Mouse (Mus musculus): ENCODE results near the gene Pkd1. TPM values are rescaled to one million over a fixed set of nuclear protein-coding genes. Genes with fewer than 3 reads are reported as not detected.

Gene Pkd1
- polyA plus RNA-seq, 1 experiment from 2014 or later = 20.6 TPM

DNA sequence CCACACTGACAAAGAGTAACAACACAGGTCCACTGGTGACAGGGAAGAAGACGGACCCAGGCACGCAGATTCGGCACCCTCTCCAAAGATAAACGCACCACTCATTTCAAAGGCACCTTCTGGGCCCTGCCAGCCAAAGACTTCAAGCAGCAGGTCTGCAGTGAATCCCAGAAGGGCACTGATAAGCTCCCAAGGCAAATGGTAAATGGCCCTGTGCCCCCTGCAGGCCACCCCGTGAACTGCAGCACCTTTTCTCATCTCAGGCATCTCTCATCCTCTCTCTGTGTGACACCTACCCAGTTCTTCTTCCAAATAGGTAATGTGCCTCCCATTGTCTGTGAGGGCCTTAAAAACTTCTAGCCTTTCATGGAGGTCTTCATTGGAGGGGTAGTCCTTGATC is 79.0 kb downstream of the Pkd1 start:
- H3K27ac ChIP-seq (ENCODE audit: low read depth, low read length) = no peak overlapping the region
- H3K9me3 ChIP-seq (ENCODE audit: control insufficient read depth, low read length) = no peaks in the 10 kb centered on the region
- no peak overlapping the region for H3K9ac ChIP-seq (ENCODE audit: low read length)
- peaks cover 3% of the 10 kb centered on the region; the same call in 1 of the 2 replicates for H3K4me1 ChIP-seq (ENCODE audit: control insufficient read depth, insufficient read depth, low read length)
- WGBS = 48% methylated on average over 5 of the region's 5 CpGs
- ATAC-seq (ENCODE audit: insufficient read depth, low FRiP score, low TSS enrichment) = no peak
- no peaks in the 10 kb centered on the region for H3K27me3 ChIP-seq (ENCODE audit: control insufficient read depth, insufficient read depth, low read length)
- peaks cover 13% of the 10 kb centered on the region for H3K36me3 ChIP-seq (ENCODE audit: control insufficient read depth, insufficient read depth, low read length)
- H3K4me3 ChIP-seq (ENCODE audit: low read depth, low read length) = no peak overlapping the region
- peak; percentile 74 for DNase-seq (ENCODE audit: low spot score)
- H3K4me2 ChIP-seq (ENCODE audit: low read depth) = no peak overlapping the region

DNA sequence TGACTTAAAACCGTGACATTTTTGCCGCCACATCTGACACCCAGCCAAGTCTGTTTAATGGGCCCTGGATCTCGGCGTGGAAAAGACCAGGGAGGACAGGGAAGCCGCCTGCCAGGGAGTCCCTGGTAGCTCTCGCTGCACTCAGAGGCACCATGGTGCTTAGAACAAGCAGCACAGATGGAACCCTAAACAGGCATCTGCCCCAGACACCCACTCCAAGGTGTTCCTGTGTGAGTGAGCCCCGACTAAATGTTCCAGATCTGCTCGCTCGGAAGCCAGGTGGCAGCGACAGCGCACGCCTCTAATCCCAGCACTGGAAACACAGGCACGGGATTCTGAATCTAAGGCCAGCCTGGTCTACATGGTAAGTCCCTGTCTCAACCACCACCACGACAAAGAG is 80.4 kb downstream of the Pkd1 start:
- DNase-seq (ENCODE audit: low spot score) (no peak), ATAC-seq (ENCODE audit: insufficient read depth, low FRiP score, low TSS enrichment) (no peak)
- H3K9ac ChIP-seq (ENCODE audit: low read length) = no peak overlapping the region
- no peaks in the 10 kb centered on the region for H3K27me3 ChIP-seq (ENCODE audit: control insufficient read depth, insufficient read depth, low read length)
- peaks cover 3% of the 10 kb centered on the region; the same call in 1 of the 2 replicates for H3K4me1 ChIP-seq (ENCODE audit: control insufficient read depth, insufficient read depth, low read length)
- H3K9me3 ChIP-seq (ENCODE audit: control insufficient read depth, low read length) = no peaks in the 10 kb centered on the region
- H3K36me3 ChIP-seq (ENCODE audit: control insufficient read depth, insufficient read depth, low read length) = peaks cover 10% of the 10 kb centered on the region
- WGBS = 86% methylated on average over 14 of the region's 14 CpGs
- H3K4me3 ChIP-seq (ENCODE audit: low read depth, low read length) = no peak overlapping the region
- H3K27ac ChIP-seq (ENCODE audit: low read depth, low read length) = no peak overlapping the region
- H3K4me2 ChIP-seq (ENCODE audit: low read depth) = no peak overlapping the region

DNA sequence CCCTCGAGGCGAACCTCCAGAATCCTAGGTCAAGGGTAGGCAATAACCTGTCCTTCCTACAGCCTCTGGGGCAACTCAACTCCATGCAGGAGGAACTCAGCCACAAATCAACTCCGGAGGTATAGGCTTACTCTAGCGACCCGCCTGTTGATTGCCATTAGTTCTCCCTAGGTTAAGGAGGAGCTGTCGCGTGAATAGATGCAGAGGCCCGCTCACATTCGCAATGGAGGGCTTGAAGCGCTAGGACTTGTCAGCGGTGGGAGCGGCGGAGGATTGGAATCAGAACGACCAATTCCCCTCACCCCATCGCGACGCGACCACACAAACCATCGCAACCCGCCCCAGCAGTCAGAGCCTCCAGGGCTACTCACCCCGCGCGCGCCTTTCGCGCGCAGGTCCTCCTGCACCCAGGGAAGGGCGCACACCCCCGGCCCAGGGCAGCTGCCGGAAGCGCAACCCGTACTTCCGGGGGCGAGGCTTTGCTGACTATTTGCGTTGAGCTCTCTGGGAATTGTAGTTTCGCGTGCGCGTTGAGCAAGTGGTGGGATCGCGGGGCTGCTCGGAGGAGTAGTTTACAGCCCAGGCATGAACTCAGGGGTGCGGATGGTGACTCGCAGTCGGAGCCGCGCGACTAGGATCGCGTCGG is 82.7 kb downstream of the Pkd1 start, which contains the start of the genes Tsc2 and Nthl1:
Gene Tsc2 (minus strand): TSS at position 464 of the 646 bp plus-strand sequence.
Gene Nthl1 (plus strand): TSS at position 514 of the 646 bp plus-strand sequence.
- Histone ChIP-seq H3K9ac (ENCODE audit: low read length) (peak within 1 kb of the TSS; percentile 76), H3K9me3 (ENCODE audit: control insufficient read depth, low read length) (no peaks in the 10 kb centered on the region), H3K4me3 (ENCODE audit: low read depth, low read length) (peak within 1 kb of the TSS; percentile 57), H3K27ac (ENCODE audit: low read depth, low read length) (peak within 1 kb of the TSS; percentile 45; the same call in 1 of the 2 replicates), H3K36me3 (ENCODE audit: control insufficient read depth, insufficient read depth, low read length) (peaks cover 4% of the 10 kb centered on the region), H3K4me2 (ENCODE audit: low read depth) (peak within 1 kb of the TSS; percentile 60), H3K27me3 (ENCODE audit: control insufficient read depth, insufficient read depth, low read length) (no peaks in the 10 kb centered on the region), H3K4me1 (ENCODE audit: control insufficient read depth, insufficient read depth, low read length) (peaks cover 3% of the 10 kb centered on the region; the same call in 1 of the 2 replicates)
- 2% methylated on average over 51 of the region's 51 CpGs for WGBS
- ATAC-seq (ENCODE audit: insufficient read depth, low FRiP score, low TSS enrichment) (peak; percentile 86), DNase-seq (ENCODE audit: low spot score) (peak; percentile 90)

DNA sequence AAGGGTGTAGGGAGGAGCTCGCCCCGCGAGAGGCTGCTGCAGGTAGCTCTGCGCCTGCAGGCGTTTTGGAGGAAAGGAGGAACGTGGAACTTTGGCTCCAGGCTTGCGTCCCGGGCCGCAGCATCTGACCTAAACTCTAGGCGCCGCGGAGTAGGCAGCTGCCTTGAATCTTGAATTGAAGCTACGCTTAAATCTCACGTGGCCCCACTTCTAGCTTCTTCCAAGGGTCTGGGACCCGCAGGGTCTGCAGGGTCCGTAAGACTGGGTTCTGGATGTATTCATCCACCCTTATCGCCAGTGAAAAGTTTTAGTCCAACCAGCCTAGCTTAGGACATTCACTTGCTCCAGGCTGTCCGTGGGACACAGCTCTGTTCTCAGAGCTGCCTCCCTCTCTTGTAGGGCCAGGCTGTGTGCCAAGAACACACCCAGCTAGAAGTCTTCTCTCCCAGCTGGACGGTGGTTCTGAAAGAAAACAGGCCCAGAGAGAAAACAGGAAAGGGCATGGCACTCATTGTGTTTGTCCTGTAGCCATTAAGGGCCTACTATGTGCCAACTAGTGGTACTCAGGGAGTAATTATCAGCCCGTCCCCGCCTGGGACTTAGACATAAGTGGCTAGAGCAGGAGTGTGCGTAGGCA is 83.3 kb downstream of the Pkd1 start:
- Histone ChIP-seq H3K9me3 (ENCODE audit: control insufficient read depth, low read length) (no peaks in the 10 kb centered on the region), H3K36me3 (ENCODE audit: control insufficient read depth, insufficient read depth, low read length) (peaks cover 4% of the 10 kb centered on the region), H3K4me3 (ENCODE audit: low read depth, low read length) (peak overlapping the region; percentile 57), H3K4me1 (ENCODE audit: control insufficient read depth, insufficient read depth, low read length) (peaks cover 3% of the 10 kb centered on the region; the same call in 1 of the 2 replicates), H3K4me2 (ENCODE audit: low read depth) (peak overlapping the region; percentile 60), H3K9ac (ENCODE audit: low read length) (peak overlapping the region; percentile 76), H3K27me3 (ENCODE audit: control insufficient read depth, insufficient read depth, low read length) (no peaks in the 10 kb centered on the region), H3K27ac (ENCODE audit: low read depth, low read length) (peak overlapping the region; percentile 45; the same call in 1 of the 2 replicates)
- ATAC-seq (ENCODE audit: insufficient read depth, low FRiP score, low TSS enrichment) = peak; percentile 21; the same call in 1 of the 2 replicates
- WGBS = 15% methylated on average over 22 of the region's 22 CpGs
- no peak for DNase-seq (ENCODE audit: low spot score)

DNA sequence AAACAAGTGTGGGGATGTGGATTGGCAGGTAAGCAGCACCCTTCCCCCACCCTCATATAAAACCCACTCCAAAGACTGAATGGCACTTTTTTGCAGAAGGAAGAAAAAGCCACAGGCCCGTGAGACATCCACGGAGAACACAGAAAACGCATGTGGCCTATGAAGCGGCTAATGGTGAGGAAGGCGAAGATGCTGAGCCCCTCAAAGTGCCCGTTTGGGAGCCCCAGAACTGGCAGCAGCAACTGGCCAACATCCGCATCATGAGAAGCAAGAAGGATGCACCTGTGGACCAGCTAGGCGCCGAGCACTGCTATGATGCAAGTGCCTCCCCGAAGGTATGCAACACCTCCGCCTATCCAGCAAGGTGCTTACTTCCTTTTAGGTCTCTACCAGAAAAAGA is 84.2 kb downstream of the Pkd1 start:
- Histone ChIP-seq H3K36me3 (ENCODE audit: control insufficient read depth, insufficient read depth, low read length) (peaks cover 4% of the 10 kb centered on the region), H3K4me2 (ENCODE audit: low read depth) (no peak overlapping the region), H3K4me1 (ENCODE audit: control insufficient read depth, insufficient read depth, low read length) (peaks cover 3% of the 10 kb centered on the region; the same call in 1 of the 2 replicates), H3K27me3 (ENCODE audit: control insufficient read depth, insufficient read depth, low read length) (no peaks in the 10 kb centered on the region), H3K4me3 (ENCODE audit: low read depth, low read length) (no peak overlapping the region), H3K9me3 (ENCODE audit: control insufficient read depth, low read length) (no peaks in the 10 kb centered on the region), H3K27ac (ENCODE audit: low read depth, low read length) (no peak overlapping the region), H3K9ac (ENCODE audit: low read length) (no peak overlapping the region)
- WGBS = 96% methylated on average over 11 of the region's 11 CpGs
- DNase-seq (ENCODE audit: low spot score) (no peak), ATAC-seq (ENCODE audit: insufficient read depth, low FRiP score, low TSS enrichment) (no peak)

DNA sequence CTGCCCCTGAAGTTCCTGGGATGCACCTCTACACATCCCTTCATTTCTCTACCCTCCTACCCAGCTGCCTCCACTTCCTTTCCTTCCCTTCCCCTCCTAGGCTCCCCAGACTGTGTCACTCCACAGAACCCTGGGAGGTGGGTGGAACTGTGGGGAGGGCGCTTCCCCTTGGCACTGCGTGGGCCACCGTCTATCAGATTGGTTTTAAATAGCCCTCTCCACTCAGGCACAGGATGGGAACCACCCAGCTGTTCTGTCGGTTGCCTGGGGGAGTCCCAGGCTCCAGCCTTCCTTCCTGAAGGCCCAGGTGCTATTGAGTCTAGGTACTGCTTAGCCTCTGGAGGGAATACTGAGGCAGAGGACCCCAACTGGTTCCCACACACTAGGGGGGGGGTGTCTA is 85.4 kb downstream of the Pkd1 start:
- H3K9ac ChIP-seq (ENCODE audit: low read length) = no peak overlapping the region
- WGBS = 91% methylated on average over 4 of the region's 4 CpGs
- H3K36me3 ChIP-seq (ENCODE audit: control insufficient read depth, insufficient read depth, low read length) = no peaks in the 10 kb centered on the region
- DNase-seq (ENCODE audit: low spot score) (no peak), ATAC-seq (ENCODE audit: insufficient read depth, low FRiP score, low TSS enrichment) (no peak)
- H3K9me3 ChIP-seq (ENCODE audit: control insufficient read depth, low read length) = no peaks in the 10 kb centered on the region
- H3K27me3 ChIP-seq (ENCODE audit: control insufficient read depth, insufficient read depth, low read length) = no peaks in the 10 kb centered on the region
- no peak overlapping the region for H3K27ac ChIP-seq (ENCODE audit: low read depth, low read length)
- peaks cover 3% of the 10 kb centered on the region; the same call in 1 of the 2 replicates for H3K4me1 ChIP-seq (ENCODE audit: control insufficient read depth, insufficient read depth, low read length)
- no peak overlapping the region for H3K4me3 ChIP-seq (ENCODE audit: low read depth, low read length)
- H3K4me2 ChIP-seq (ENCODE audit: low read depth) = no peak overlapping the region

DNA sequence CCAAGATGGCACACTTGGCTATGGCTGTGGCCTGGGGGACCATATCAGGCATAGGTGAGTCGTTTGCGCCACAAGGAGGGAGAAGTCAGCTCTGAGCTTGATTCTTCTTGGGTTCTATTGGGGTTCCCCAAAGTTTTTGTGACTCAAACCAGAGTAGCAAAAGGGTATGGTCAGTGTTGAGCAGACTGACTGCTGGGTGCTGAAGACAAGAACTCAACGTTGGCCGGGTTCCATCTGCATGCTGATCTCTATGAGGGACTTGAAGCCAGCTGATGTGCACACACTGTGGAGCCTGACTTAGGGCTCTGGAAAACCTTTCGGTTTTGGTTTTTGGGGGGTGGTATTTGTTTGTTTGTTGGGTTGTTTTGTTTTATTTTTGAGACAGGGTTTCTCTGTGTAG is 86.1 kb downstream of the Pkd1 start:
- H3K27ac ChIP-seq (ENCODE audit: low read depth, low read length) = no peak overlapping the region
- H3K4me3 ChIP-seq (ENCODE audit: low read depth, low read length) = no peak overlapping the region
- 92% methylated on average over 5 of the region's 5 CpGs for WGBS
- DNase-seq (ENCODE audit: low spot score) = no peak
- ATAC-seq (ENCODE audit: insufficient read depth, low FRiP score, low TSS enrichment) = no peak
- no peak overlapping the region for H3K4me2 ChIP-seq (ENCODE audit: low read depth)
- H3K27me3 ChIP-seq (ENCODE audit: control insufficient read depth, insufficient read depth, low read length) = no peaks in the 10 kb centered on the region
- no peaks in the 10 kb centered on the region for H3K9me3 ChIP-seq (ENCODE audit: control insufficient read depth, low read length)
- H3K9ac ChIP-seq (ENCODE audit: low read length) = no peak overlapping the region
- no peaks in the 10 kb centered on the region for H3K36me3 ChIP-seq (ENCODE audit: control insufficient read depth, insufficient read depth, low read length)
- peaks cover 3% of the 10 kb centered on the region; the same call in 1 of the 2 replicates for H3K4me1 ChIP-seq (ENCODE audit: control insufficient read depth, insufficient read depth, low read length)

DNA sequence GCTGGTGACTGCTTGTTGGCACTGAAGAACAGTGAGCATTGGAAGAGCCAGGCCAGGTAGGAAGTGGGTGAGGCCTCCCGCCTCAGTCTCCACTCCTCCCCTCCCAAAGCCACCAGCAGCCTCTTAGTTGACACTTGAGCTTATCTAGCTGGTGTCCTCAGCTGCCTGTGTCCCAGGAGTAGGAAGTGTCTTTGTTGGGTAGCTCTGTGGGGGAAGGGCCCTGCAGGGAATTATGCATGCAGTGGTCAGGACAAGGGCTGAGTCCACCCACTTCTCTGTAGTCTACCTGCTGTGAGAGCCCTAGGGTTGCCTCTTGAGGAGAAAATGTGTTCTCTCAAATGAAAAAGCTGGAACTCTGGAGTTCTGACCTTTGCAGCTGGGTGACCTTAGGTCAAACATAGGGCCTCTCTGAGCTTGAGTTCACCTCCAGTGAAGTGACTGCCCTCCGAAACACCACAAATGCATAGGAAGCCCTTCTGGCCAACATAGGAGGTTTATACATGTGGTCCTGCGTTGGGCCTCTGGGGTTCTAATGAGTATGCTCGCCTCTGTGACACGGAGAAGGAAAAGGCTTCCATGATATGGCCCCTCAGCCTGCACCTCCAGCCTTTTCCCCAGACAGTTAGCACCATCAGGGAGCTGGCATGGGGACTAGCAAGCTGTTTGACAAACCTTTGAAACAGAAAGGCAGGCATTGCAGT is 87.3 kb downstream of the Pkd1 start:
- ATAC-seq (ENCODE audit: insufficient read depth, low FRiP score, low TSS enrichment) = no peak
- WGBS = 67% methylated on average over 5 of the region's 5 CpGs
- H3K36me3 ChIP-seq (ENCODE audit: control insufficient read depth, insufficient read depth, low read length) = no peaks in the 10 kb centered on the region

More for the DNA sequence above, 87.3 kb downstream of the Pkd1 start:
- no peak for DNase-seq (ENCODE audit: low spot score)
- H3K4me2 ChIP-seq (ENCODE audit: low read depth) = no peak overlapping the region
- no peaks in the 10 kb centered on the region for H3K4me1 ChIP-seq (ENCODE audit: control insufficient read depth, insufficient read depth, low read length)
- no peak overlapping the region for H3K27ac ChIP-seq (ENCODE audit: low read depth, low read length)
- no peaks in the 10 kb centered on the region for H3K27me3 ChIP-seq (ENCODE audit: control insufficient read depth, insufficient read depth, low read length)
- no peaks in the 10 kb centered on the region for H3K9me3 ChIP-seq (ENCODE audit: control insufficient read depth, low read length)
- H3K4me3 ChIP-seq (ENCODE audit: low read depth, low read length) = no peak overlapping the region
- no peak overlapping the region for H3K9ac ChIP-seq (ENCODE audit: low read length)

All from neural tube, embryonic 11.5 days (tissue).